Mouse (Mus musculus) left cerebral cortex, postnatal 14 days (tissue): ENCODE results near the gene Arnt2. TPM values are rescaled to one million over a fixed set of nuclear protein-coding genes. Genes with fewer than 3 reads are reported as not detected.

Experiments
- DNase-seq, 2 experiments: peaks; one replicate each; pipeline ENCODE4 v3.0.0; 2021 to 2022; ENCODE audit warnings: low spot score in 2 of 2, mixed read lengths in 1 of 2
- intact Hi-C: fragments of 180-260 bp; cut with DNase I; formaldehyde crosslinking; loops from one replicate; pipeline ENCODE4 v1.15.1; 2025
- long read RNA-seq, 2 experiments: library from polyadenylated mRNA; stranded (forward); transcript quantifications; one replicate each; pipeline ENCODE4 v2.0.0; 2021
- total RNA-seq, 2 experiments: library from RNA; stranded (reverse); gene quantifications; 2 replicates each; pipeline ENCODE4 v1.2.3; 2021

Gene Arnt2
- 100 to 1,000 TPM; 189 to 193 TPM for total RNA-seq
- long read RNA-seq, experiment 1, full-length matches to known transcripts = 9 of 130 reads
- long read RNA-seq, experiment 1, partial matches to known transcripts = 14 of 130 reads
- long read RNA-seq, experiment 1, other reads (novel, unspliced or antisense) = 107 of 130 reads
- long read RNA-seq, experiment 2, full-length matches to known transcripts = 7 of 89 reads
- long read RNA-seq, experiment 2, partial matches to known transcripts = 5 of 89 reads
- long read RNA-seq, experiment 2, other reads (novel, unspliced or antisense) = 77 of 89 reads

- peak; percentile 72 to 74 for DNase-seq
- intact Hi-C loops = loop anchor here (5.0 kb wide), 1 partner anchor 38 kb away; no protein-coding TSS in a partner anchor
Measured at GRCm38 (mm10) chr7:84409896-84410521, at the start of gene Arnt2. Gene Arnt2 (minus strand): TSS chr7:84410176.

- no peak for DNase-seq
- intact Hi-C loops = no loop called here
Measured at GRCm38 (mm10) chr7:84451681-84452080, 41.7 kb upstream of the Arnt2 start.

DNA sequence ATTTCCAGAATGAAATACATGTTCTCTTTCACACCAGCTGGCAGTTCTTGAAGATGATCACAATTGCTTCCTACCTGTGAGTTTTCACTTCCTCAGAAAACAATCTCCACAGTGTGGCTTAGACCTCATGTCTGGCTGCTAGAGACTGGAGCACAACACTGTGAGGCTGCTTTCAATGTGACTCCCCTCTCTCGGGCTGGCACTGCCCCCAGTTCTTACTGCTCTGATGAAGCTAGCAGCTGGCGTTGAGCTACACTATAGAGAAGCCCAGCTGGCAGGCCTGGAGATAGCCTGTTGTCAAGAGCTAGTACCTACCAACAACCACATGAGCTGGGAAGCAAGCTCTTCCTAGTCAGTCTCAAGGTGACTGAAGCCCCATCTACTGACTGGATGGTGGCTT lies 39.1 kb upstream of the Arnt2 start:
- DNase-seq = peak; percentile 68 to 91
- intact Hi-C loops = loop anchor here (10.0 kb wide), 1 partner anchor 94 kb away; no protein-coding TSS in a partner anchor

DNA sequence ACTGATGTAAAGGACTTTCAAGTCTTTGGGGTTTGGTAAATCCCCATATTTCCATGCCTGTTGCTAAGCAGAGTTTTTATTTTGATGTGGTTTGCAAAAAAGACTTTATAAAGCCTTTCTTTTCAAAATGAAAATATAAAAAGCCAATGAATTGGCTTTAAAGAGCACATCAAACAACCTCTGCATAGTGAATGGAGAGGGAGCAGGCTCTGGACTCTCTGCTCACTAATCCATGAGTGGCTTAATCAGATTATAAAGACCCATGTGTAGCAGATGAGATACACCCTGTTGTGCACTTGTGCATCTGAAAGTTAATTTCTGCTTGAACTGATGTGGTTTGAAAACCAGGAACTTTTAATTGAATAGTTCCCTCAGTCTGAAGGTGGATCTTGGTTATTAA lies 38.5 kb upstream of the Arnt2 start:
- intact Hi-C loops = loop anchor here (10.0 kb wide), 1 partner anchor 94 kb away; no protein-coding TSS in a partner anchor
- DNase-seq = no peak

- intact Hi-C loops = loop anchor here (10.0 kb wide), 1 partner anchor 93 kb away; no protein-coding TSS in a partner anchor
- DNase-seq = no peak
Measured at GRCm38 (mm10) chr7:84447740-84448435, 37.9 kb upstream of the Arnt2 start.

DNA sequence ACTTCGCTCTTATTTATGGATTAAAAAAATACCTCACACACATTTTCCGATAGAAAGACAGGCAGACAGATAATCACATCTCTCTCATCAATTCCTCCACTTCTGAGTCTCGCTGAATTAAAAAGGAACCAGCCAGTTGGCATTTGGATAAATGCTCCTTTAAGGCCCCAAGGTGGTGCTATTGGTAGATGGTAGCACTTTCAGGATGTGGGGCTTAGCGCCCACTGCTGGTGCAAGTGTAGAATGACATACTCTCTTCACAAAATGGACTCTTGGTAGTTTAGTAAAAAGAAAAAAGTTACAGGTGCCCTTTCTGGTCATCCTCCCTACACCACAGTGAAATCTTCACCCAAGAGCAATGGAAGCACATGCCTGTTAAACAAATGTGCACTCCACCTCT lies 37.1 kb upstream of the Arnt2 start:
- intact Hi-C loops = loop anchor here (10.0 kb wide), 1 partner anchor 92 kb away; no protein-coding TSS in a partner anchor
- peak; percentile 63 to 81 for DNase-seq

GRCm38 (mm10) chr7:84442343-84442911 lies 32.5 kb upstream of the Arnt2 start:
- intact Hi-C loops = loop anchor here (10.0 kb wide), 1 partner anchor 88 kb away; no protein-coding TSS in a partner anchor
- no peak for DNase-seq

DNA sequence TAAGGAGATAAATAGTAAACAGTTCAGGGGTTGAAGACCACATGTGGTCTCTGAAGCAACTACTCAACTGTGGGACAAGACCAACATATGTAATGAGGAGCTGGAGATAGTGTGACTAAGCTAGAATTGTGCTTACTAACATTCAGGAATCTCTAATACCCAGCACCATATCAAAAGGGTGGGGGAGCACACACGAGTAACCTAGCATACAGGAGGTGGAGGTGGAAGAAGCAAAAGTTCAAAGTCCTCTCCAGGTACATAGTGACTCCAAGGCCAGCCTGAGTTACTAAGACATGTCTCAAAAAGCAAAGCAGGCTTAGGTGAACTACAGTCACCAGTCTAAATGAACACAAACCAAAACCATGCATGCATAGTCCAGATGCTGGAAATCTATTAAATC lies 29.6 kb upstream of the Arnt2 start:
- no peak for DNase-seq
- intact Hi-C loops = loop anchor here (10.0 kb wide), 1 partner anchor 85 kb away; no protein-coding TSS in a partner anchor

DNA sequence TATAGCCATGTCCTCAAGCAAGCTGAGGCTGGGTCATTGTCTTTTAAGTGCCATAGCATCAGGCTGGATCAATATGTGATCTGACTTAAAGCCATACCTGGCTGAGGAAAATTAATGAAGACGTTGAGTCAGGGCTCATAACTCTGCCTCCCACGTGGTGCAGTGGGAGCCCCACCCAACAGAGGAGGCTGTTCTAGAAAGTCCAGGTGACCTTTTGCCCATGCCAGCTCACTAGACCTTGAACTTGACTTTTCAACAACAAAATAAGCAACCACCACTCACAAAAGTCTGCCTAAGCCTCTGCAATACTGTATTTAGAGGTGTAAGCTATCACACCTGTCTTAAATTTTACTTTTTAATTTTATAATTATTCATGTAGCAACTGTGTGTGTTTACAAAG lies 24.9 kb upstream of the Arnt2 start:
- no peak for DNase-seq
- intact Hi-C loops = no loop called here

DNA sequence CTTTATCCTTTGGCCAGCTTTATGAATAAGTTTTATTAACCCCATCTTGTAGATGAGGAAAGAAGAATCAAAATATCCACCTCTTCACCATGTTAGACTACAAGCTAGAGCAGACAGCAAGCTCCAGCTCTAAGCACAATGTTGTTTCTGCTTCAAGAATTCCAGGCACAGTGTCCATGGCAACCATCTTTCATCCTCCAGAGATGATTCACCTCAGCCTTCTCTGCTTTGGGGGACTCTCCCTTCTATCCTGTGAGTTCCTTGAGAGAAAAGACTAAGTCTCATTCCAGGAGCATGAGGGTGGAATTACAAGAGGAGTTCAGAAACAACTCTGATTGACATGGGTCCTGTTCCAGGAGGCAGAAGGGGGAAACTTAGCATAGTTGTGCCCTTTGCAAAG lies 22.2 kb upstream of the Arnt2 start:
- intact Hi-C loops = no loop called here
- peak; percentile 65 to 81 for DNase-seq

DNA sequence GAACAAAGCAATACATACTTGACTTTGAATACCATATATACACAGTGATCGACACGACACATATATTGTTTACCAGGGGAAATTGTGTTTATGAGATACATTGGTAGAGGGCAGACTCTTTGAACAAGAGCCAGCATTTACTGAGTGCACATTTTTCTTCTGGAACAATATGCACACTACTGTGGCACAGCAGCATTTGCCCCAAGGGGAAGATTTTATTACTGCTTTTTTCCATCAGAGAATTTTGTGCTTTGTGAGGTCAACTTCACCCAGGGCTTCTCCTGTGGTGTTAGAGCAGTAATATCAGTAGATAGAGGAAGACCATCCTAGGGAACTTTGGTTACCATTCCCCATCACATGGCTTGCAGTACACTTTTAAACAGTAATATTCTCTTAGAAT lies 17.2 kb upstream of the Arnt2 start:
- intact Hi-C loops = no loop called here
- no peak for DNase-seq

DNA sequence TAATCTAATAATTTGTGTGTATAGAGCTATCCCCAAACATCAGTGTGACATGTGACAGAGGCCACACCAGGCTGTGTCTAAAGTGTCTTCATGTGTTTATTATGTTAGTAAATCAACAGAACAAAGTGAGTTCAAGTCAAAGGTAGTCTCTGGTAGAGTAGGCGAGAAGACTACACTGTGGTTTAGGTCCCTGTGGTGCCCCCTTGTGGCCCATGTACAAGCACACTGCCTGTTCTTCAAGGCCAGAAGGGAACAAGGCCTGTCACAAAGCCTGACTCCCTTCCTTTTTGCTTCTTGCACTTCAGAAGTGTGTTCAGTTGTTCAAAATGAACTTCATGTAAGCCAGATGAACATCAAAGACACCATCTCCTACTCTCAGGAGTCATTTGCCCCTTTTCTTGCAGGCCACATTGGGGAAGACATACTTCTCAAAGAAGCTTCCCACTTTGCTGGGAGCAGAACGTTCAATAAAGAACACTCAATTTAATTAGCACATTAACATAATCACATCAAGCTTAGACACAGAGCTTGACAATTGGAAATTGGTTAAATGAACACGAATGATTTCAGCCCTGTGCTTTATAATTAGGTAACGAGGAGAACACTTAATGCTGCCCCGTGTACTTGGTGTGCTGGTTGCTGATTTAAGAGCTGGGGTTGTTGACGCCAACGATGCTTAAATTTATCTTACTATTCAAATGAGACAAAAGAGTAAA lies 14.9 kb upstream of the Arnt2 start:
- intact Hi-C loops = no loop called here
- peak; percentile 41 to 52 for DNase-seq

- DNase-seq = no peak
- intact Hi-C loops = no loop called here
Measured at GRCm38 (mm10) chr7:84421753-84422152, 11.8 kb upstream of the Arnt2 start.

GRCm38 (mm10) chr7:84421291-84421665 lies 11.3 kb upstream of the Arnt2 start:
- intact Hi-C loops = no loop called here
- DNase-seq = no peak

DNA sequence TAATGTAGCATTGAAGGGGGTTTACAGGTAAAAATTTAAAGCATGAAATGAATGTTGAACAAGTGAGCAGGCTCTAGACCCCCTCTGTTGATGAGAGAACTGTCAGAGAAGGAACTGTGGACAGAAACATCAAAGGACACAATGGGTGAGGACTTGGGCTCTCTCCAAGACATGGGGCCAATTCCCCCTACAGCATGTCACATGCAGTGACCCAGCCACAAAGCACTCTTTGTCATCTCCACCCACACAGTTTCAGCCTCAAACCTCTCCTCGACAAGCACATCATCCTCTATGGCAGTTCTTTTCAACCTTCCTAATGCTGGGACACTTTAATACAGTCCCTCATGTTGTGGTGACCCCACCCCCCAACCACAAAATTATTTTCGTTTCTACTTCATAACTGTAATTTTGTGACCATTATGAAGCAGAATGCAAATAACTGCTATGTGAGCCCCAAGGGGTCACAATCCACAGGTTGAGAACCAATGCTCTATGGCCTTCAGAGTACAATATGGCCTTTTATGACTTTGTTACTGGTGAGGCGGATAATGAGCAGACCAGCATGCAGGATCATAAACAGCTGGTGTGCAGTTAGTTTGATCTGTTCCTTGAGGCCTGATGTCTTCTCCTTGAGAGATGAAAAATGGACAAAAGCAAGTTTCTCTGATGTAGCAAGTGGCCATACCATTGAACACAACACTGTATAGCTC lies 10.8 kb upstream of the Arnt2 start:
- intact Hi-C loops = no loop called here
- no peak for DNase-seq

GRCm38 (mm10) chr7:84417441-84417840 lies 7.5 kb upstream of the Arnt2 start:
- no peak for DNase-seq
- intact Hi-C loops = no loop called here

DNA sequence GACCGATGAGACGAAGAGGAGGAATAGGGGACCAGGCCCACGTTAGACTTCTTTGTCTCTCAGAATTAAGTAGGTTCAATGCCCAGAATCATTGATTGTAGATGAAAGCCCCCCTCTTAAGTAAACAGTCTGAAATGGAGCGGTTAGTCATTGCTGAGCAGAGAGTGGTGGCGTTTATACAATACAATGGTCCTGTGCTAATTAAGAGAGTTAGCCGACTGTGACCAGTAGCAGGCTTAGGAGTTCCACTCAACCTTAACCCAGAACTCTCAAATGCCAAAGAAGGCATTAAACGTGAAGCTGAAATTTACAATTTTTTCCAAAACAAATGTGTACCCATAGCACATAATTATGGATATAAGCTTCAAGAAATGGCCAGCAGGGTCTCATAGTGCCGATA lies 2.6 kb upstream of the Arnt2 start:
- no peak for DNase-seq
- intact Hi-C loops = no loop called here

GRCm38 (mm10) chr7:84409241-84409895 lies 608 bp downstream of the Arnt2 start:
- DNase-seq = peak; percentile 43 to 68
- intact Hi-C loops = loop anchor here (5.0 kb wide), 1 partner anchor 37 kb away; no protein-coding TSS in a partner anchor
